Mouse (Mus musculus) lung, embryonic 14.5 days (tissue): Measurements from ENCODE around the gene Rab15. TPM values are rescaled to one million over a fixed set of nuclear protein-coding genes. Genes with fewer than 3 reads are reported as not detected.
A peak's percentile ranks its signal among the peaks of the same experiment; 100 is the strongest.
"Not testable (repeated sequence)": the region's sequence is repeated elsewhere in the genome, so short reads cannot be mapped to it uniquely, and the experiment has no call there.

Source experiments
- ATAC-seq: fragments of 200-750 bp; cut with Nextera tagmentation; 2 replicates; pipeline ENCODE4 v1.8.0; 2017; ENCODE audit warnings: mild to moderate bottlenecking, moderate TSS enrichment, moderate library complexity; ENCODE audit not compliant: insufficient read depth
- DNase-seq: peaks from one replicate; pipeline ENCODE4 v3.0.0-alpha.2; 2015
- H3K27ac ChIP-seq: fragments of 300-500 bp; sonication (generic); 2 replicates; pipeline ENCODE4 v1.5.1; 2014; ENCODE audit warnings: low read depth, mild to moderate bottlenecking, moderate library complexity
- H3K27me3 ChIP-seq: fragments of 300-500 bp; sonication (generic); 2 replicates; pipeline ENCODE4 v1.6.1; 2014; ENCODE audit warnings: low read length, control low read depth; ENCODE audit not compliant: insufficient read depth
- H3K36me3 ChIP-seq: fragments of 300-500 bp; sonication (generic); 2 replicates; pipeline ENCODE4 v1.6.1; 2014; ENCODE audit warnings: control low read depth; ENCODE audit not compliant: insufficient read depth
- H3K4me1 ChIP-seq: fragments of 300-500 bp; sonication (generic); 2 replicates; pipeline ENCODE4 v1.6.1; 2014; ENCODE audit warnings: antibody characterized with exemption, control low read depth; ENCODE audit not compliant: insufficient read depth
- H3K4me2 ChIP-seq: fragments of 300-500 bp; sonication (generic); 2 replicates; pipeline ENCODE4 v1.6.1; 2014; ENCODE audit warnings: mild to moderate bottlenecking
- H3K4me3 ChIP-seq: fragments of 300-500 bp; sonication (generic); 2 replicates; pipeline ENCODE4 v1.5.1; 2014; ENCODE audit warnings: low read depth, low read length
- H3K9ac ChIP-seq: fragments of 300-500 bp; sonication (generic); 2 replicates; pipeline ENCODE4 v1.6.1; 2014
- H3K9me3 ChIP-seq: fragments of 300-500 bp; sonication (generic); 2 replicates; pipeline ENCODE4 v1.6.1; 2016; ENCODE audit warnings: low read depth, low read length, control low read depth
- CTCF ChIP-seq: IDR thresholded peaks from 2 replicates; pipeline ENCODE4 v1.5.1; 2016; ENCODE audit warnings: antibody characterized with exemption, low read depth
- WGBS: fragments of 180-500 bp; shearing (Covaris S2); extraction: QIAGEN DNeasy Blood & Tissue Kit; methylation state at CpG from one replicate; pipeline ENCODE4 v1.1.7; 2014; 5-methylcytosine and 5-hydroxymethylcytosine counted together
- polyA plus RNA-seq: library from polyadenylated mRNA; unstranded; fragments of >200 nt; fragmentation: Nextera tagmentation; extraction: Ambion mirVana; gene quantifications from 2 replicates; pipeline ENCODE4 v1.2.1, GENCODE M21; 2014

Gene Rab15
- 26.0 and 36.5 TPM in 2 replicates for polyA plus RNA-seq

GRCm38 (mm10) chr12:76822651-76823041 is at the start of gene Rab15:
Gene Rab15 (minus strand): TSS chr12:76822908.
- Histone ChIP-seq H3K9me3 (no peaks in the 10 kb centered on the region), H3K36me3 (no peaks in the 10 kb centered on the region), H3K27me3 (no peaks in the 10 kb centered on the region; the same call in 1 of the 2 replicates), H3K4me2 (peak within 1 kb of the TSS; percentile 83), H3K9ac (peak within 1 kb of the TSS; percentile 76), H3K4me1 (peaks cover 30% of the 10 kb centered on the region), H3K27ac (peak within 1 kb of the TSS; percentile 66; the same call in 1 of the 2 replicates), H3K4me3 (peak within 1 kb of the TSS; percentile 64)
- TF ChIP-seq CTCF = no peak
- DNase-seq (no peak), ATAC-seq (peak; percentile 7; the same call in 1 of the 2 replicates)
- WGBS = 4% methylated on average over 17 of the region's 17 CpGs

DNA sequence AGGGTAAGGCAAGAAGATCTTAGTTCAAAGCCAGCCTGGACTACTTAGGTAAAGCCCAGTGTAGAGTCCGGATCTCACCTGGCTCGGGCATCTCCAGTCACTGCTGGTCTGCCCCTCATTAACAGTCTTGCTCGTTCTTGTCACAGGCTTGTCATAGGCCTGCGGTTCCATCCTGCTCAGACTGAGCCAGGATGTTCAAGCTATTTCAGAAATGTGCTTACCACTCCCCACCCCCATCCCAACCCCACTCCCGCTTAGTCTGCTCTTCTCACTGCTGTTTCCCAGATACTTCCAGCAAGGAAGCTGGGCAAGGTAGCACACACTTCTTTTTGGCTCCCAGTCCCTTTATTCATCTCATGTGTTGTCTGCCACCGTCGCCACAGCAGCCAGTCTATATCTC is 46.9 kb upstream of the Rab15 start:
- Histone ChIP-seq H3K4me1 (no peaks in the 10 kb centered on the region), H3K9ac (no peak overlapping the region), H3K27me3 (no peaks in the 10 kb centered on the region), H3K27ac (no peak overlapping the region), H3K4me2 (no peak overlapping the region), H3K36me3 (peaks cover 14% of the 10 kb centered on the region; the same call in 1 of the 2 replicates), H3K9me3 (no peaks in the 10 kb centered on the region), H3K4me3 (no peak overlapping the region)
- ATAC-seq (no peak), DNase-seq (no peak)
- TF ChIP-seq CTCF = no peak
- 84% methylated on average over 7 of the region's 7 CpGs for WGBS

GRCm38 (mm10) chr12:76868463-76869198 is 45.9 kb upstream of the Rab15 start:
- peaks cover 8% of the 10 kb centered on the region; the same call in 1 of the 2 replicates for H3K36me3 ChIP-seq
- no peaks in the 10 kb centered on the region for H3K4me1 ChIP-seq
- no peak overlapping the region for H3K4me2 ChIP-seq
- no peaks in the 10 kb centered on the region for H3K9me3 ChIP-seq
- no peak for TF ChIP-seq CTCF
- no peak overlapping the region for H3K4me3 ChIP-seq
- 60% methylated on average over 14 of the region's 14 CpGs for WGBS
- no peak for DNase-seq
- H3K27me3 ChIP-seq = no peaks in the 10 kb centered on the region
- H3K27ac ChIP-seq = no peak overlapping the region
- ATAC-seq = no peak
- H3K9ac ChIP-seq = no peak overlapping the region

GRCm38 (mm10) chr12:76867586-76868280 is 45.0 kb upstream of the Rab15 start:
- no peaks in the 10 kb centered on the region for H3K4me1 ChIP-seq
- 55% methylated on average over 10 of the region's 10 CpGs for WGBS
- H3K27me3 ChIP-seq = no peaks in the 10 kb centered on the region
- DNase-seq (peak; percentile 26), ATAC-seq (peak; percentile 76)
- no peak overlapping the region; the same call in 1 of the 2 replicates for H3K27ac ChIP-seq
- no peak for TF ChIP-seq CTCF
- H3K4me2 ChIP-seq = no peak overlapping the region
- H3K9me3 ChIP-seq = no peaks in the 10 kb centered on the region
- peaks cover 5% of the 10 kb centered on the region; the same call in 1 of the 2 replicates for H3K36me3 ChIP-seq
- no peak overlapping the region for H3K9ac ChIP-seq
- no peak overlapping the region for H3K4me3 ChIP-seq

DNA sequence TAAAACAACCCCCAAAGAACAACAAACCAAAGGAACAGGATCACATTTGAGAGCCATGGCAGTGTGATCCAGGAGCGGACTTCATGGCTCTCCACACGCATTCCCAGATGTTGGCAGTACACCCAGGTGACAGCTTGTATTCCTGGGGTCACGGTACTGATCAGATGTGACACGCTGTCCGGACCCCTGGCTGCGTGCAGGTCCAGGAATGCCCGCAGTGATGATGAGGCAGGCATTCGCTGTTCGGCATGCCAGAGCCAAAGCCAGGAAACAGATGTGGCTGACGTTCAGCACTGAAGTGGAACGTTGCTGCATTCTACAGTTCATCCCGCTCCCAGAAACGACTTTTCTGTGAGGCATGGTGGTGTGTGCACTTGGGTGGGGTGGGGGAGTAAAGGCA is 42.6 kb upstream of the Rab15 start:
- Histone ChIP-seq H3K27me3 (no peaks in the 10 kb centered on the region), H3K9ac (no peak overlapping the region), H3K4me3 (no peak overlapping the region), H3K9me3 (no peaks in the 10 kb centered on the region), H3K27ac (no peak overlapping the region), H3K4me1 (no peaks in the 10 kb centered on the region), H3K36me3 (peaks cover 9% of the 10 kb centered on the region; the same call in 1 of the 2 replicates), H3K4me2 (no peak overlapping the region)
- ATAC-seq = no peak
- no peak for DNase-seq
- 81% methylated on average over 13 of the region's 13 CpGs for WGBS
- TF ChIP-seq CTCF = no peak

GRCm38 (mm10) chr12:76863651-76864050 is 40.9 kb upstream of the Rab15 start:
- TF ChIP-seq CTCF = no peak
- 80% methylated on average over 11 of the region's 11 CpGs for WGBS
- H3K9ac ChIP-seq = no peak overlapping the region
- no peaks in the 10 kb centered on the region for H3K4me1 ChIP-seq
- H3K9me3 ChIP-seq = no peaks in the 10 kb centered on the region
- no peak overlapping the region for H3K4me2 ChIP-seq
- no peak for DNase-seq
- peaks cover 9% of the 10 kb centered on the region; the same call in 1 of the 2 replicates for H3K36me3 ChIP-seq
- H3K27me3 ChIP-seq = no peaks in the 10 kb centered on the region
- no peak overlapping the region for H3K4me3 ChIP-seq
- H3K27ac ChIP-seq = no peak overlapping the region
- no peak for ATAC-seq

DNA sequence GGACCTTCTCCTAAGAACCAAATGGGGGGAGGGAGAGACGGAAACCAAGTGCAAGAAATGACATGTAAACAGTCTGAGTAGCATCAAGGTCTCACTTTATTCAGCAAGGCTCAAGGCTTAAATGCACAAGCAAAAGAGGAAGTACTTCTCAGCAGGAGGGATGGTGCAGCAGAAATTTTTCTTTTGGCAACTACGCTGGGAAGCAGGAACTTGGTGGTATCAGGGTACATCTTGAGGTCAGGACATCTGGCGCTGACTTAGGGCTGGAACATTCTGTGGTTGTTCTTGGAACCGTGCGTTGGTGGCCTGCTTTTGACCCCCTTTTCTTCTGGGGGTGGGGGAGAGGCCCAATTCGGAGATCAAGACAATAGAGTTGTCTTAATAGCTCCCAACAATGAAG is 36.1 kb upstream of the Rab15 start:
- not testable (repeated sequence) for H3K4me2 ChIP-seq, H3K9me3 ChIP-seq, H3K4me3 ChIP-seq, DNase-seq, H3K36me3 ChIP-seq, H3K27ac ChIP-seq, H3K9ac ChIP-seq, H3K27me3 ChIP-seq, H3K4me1 ChIP-seq, ATAC-seq
- 83% methylated on average over 6 of the region's 6 CpGs for WGBS
